Mouse (Mus musculus) gastrocnemius, postnatal 10 days (tissue): Measurements from ENCODE around the gene Cdc16. TPM values are rescaled to one million over a fixed set of nuclear protein-coding genes. Genes with fewer than 3 reads are reported as not detected.
"Not testable (repeated sequence)": the region's sequence is repeated elsewhere in the genome, so short reads cannot be mapped to it uniquely, and the experiment has no call there.

ENCODE experiments used
- DNase-seq: peaks from one replicate; pipeline ENCODE4 v3.0.0; 2021; ENCODE audit warnings: mixed read lengths
- long read RNA-seq, 2 experiments: library from polyadenylated mRNA; stranded (forward); transcript quantifications; one replicate each; pipeline ENCODE4 v2.0.0; 2021
- total RNA-seq, 2 experiments: library from RNA; stranded (reverse); gene quantifications; 2 replicates each; pipeline ENCODE4 v1.2.3; 2021

Gene Cdc16
- total RNA-seq: 10 to 100 TPM; 41.8 to 46.6 TPM
- long read RNA-seq, experiment 1, transcript Cdc16-201 (18 exons, 2,301 nt): major isoform, 79 of 95 reads
- long read RNA-seq, experiment 1, partial matches to known transcripts: 4 of 95 reads
- long read RNA-seq, experiment 1, other reads (novel, unspliced or antisense): 12 of 95 reads
- long read RNA-seq, experiment 2, transcript Cdc16-201 (18 exons, 2,301 nt): major isoform, 65 of 80 reads
- long read RNA-seq, experiment 2, partial matches to known transcripts: 2 of 80 reads
- long read RNA-seq, experiment 2, other reads (novel, unspliced or antisense): 13 of 80 reads

DNA sequence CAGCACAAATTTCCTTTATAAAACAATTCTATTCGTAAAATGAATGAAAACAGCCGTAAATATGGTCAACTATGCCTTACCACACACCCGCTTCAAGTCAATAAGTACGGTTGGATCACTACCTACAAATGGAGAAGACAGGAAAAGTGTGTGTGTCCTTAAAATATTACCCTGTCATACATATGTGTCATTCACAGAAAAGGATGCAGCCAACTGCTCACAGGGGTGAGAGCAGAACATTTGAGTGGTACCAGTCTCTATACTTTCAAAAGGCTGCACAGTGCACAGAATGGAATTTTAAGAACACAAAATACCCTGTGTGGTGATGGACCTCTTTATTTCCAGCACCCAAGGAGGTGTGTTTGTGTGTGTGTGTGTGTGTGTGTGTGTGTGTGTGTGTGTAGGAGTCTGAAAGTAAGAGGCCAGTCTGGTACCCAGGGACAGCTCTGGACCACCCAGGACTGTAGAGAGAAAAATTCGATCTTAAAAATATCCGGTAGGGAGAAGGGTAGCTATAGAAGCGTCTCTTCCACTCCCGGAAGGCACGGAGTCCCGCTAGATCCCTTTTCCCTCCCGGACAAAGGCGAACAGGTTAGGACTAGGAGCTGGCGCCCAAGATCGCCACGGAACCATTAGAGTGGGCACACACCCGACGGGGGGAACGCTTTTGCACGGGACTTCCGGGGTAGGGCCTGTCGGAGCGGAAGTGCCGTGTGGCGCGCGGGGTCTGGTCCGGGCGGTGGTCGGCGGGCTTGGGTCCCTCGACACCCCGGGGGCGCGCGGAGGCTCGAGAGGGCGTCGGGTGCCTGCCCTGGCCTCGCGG is at the start of gene Cdc16:
Gene Cdc16 (plus strand): TSS at position 695 of the 823 bp plus-strand sequence.
- DNase-seq: peak; percentile 90

GRCm38 (mm10) chr8:13708514-13708913 is 49.0 kb upstream of the Cdc16 start:
- no peak for DNase-seq

- DNase-seq: no peak
Measured at GRCm38 (mm10) chr8:13718980-13719379, 38.5 kb upstream of the Cdc16 start.

- DNase-seq: peak; percentile 56
Measured at GRCm38 (mm10) chr8:13725722-13726121, 31.8 kb upstream of the Cdc16 start.

DNA sequence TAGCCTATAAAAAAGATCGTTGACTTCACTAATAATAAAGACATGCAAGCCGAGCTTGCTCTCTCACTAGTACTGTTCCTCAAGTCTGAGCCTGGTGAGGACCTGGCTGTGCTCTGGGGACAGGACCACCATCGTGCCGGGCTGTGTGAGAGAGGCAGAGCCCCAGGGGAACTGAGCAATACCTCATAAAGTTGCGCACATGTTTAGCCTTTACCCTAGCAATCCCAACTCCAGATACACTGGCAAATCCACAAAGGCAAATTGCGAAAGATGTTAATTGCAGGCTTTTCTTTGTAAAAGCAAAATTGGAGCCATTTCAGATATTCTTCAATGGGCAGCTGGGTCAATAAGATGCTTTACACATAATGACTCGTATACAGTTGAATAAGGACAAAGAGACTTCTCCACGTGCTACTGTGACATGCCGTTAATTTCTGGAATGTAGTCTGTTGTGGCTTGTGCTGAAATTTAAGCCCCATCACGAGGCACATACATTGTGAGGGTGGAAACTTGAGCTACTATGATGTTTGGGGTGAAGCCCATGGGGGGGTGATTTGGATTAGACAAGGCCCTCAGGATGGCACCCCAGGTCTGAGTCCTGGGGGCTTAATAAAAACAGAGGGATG is 29.9 kb upstream of the Cdc16 start:
- no peak for DNase-seq

GRCm38 (mm10) chr8:13740323-13740770 is 17.1 kb upstream of the Cdc16 start:
- DNase-seq: no peak

DNA sequence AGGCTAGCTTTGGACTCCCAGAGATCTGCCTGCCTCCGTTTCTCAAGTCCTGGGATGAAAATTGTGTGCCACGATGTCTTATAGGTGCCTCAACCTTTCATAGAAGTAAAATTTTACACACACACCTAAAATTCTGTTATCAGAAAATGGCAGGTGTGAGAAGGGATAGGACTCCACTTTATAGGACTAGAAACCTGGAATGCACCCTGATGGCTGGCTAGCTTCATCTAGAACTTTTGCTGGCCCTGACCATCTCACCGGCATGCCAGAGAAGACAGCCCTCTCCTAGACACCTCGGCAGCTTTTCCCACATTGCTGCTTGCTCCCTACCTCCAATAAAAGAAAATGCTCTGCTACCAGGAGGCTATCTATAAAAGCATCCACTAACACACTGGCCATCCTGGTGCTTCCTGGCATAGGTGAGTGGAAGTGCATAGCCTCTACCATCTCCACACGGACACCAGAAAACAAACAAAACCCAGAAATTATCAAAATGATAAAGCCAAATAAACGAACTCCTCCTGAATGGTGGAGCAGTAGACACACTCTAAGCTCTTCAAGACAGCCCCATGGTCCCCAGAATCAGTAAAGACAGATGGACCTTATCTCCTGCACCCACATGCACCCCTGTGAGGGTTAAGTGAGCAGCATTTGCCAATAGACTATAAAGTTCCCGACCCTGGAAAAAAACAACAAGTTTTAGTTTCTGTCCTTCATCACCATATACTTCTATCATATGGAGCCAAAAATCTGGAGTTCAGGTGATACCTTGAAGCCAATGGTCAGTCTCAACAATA is 16.5 kb upstream of the Cdc16 start:
- no peak for DNase-seq

GRCm38 (mm10) chr8:13746212-13746611 is 11.3 kb upstream of the Cdc16 start:
- not testable (repeated sequence) for DNase-seq

GRCm38 (mm10) chr8:13747626-13748025 is 9.8 kb upstream of the Cdc16 start:
- DNase-seq: no peak

DNA sequence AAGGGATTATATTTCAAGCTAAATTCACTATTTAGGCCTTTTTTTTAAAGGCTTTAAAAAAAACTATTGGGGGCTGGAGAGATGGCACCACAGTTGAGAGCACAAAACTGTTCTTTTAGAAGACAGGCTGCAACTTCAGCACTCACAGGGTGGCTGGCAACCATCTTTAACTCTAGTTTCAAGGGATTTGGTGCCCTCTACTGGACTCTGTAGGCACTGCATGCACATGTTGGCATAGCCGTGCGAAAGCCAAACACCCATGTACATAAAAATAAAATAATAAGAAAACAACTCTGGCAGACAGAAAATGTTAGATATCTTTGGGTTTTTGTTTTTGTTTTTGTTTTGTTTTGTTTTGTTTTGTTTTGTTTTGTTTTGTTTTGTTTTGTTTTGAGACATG is 3.8 kb upstream of the Cdc16 start:
- peak; percentile 91 for DNase-seq

DNA sequence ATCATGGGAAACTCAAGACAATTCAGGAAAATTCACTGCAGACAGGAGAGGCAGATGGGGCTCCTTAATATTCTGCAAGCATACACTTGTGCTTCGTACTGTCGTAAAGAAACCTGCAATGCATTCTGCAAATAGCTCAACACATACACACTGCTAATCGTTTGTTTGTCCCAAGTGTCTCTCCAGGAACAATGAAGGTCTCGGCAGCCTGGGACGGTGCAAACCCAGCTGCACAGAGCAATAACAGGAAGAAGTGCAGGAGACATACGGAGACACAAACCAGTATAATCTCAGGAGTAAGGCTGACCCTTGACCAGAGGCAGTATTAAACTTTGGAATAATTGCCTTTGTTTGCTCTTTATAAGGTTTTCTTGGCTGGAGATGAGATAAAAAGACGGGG is 996 bp upstream of the Cdc16 start:
- DNase-seq: no peak

DNA sequence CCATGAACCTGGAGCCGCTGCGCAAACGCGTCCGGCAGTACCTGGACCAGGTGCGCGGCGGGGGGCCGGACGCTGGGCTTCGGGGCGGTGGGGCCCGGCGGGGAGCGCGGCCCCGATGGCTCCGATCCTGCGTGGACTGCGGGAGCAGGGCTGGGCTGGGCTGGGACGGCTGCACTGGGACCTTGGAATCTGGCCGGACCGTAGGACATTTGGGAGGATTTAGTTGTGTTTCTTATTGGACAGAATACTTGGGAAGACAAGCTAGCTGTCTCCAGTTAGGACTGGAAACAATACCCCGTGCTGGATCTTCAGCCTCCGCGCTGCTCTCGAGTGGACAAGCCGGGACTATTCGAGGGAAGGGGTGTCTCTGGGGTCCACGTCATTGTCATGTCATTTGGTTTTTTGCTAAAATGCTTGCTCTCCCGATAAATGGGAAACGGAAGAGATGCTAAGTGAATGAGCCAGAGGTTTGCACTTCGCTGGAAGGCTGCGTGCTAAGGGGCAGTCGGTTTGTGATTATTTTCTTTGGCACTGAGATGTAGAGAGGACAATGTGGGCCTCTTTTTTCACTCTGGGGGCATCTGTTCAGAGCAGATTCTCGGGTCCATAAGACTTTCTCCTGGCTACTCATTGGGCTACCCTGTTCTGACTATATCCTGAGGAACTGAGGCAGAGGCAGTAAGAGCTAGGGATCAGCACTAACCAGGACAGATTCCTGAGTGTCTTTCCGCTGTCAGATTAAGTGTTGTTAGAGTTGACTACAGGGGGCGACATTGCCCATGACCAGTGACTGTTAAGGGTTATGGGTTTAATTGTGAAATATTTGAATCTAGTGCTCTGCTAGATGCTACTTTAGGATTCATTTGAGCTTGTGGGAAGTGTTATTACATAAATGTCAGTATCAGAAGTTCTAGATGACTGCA is 590 bp downstream of the Cdc16 start:
- DNase-seq: peak; percentile 24

- no peak for DNase-seq
Measured at GRCm38 (mm10) chr8:13769206-13769605, 11.7 kb downstream of the Cdc16 start.

DNA sequence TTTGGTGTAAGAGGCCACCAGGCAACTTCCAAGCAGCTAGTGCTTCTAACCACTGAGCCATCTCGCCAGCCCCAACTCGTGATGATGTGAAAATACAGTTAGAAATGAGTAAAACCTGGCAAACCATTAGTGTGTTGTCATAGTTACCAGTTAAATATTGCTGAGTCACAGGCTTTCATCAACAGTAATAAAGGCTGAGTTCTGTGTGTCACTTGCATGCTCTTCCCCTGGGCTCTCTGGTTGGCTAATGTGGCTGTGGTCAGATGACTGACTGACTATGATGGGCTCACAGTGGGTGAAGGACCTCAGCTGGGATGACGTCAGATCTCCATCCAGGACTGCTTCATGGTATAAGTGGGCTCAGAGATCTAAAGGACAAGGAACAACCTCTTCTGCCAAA is 23.1 kb downstream of the Cdc16 start:
- DNase-seq: no peak

DNA sequence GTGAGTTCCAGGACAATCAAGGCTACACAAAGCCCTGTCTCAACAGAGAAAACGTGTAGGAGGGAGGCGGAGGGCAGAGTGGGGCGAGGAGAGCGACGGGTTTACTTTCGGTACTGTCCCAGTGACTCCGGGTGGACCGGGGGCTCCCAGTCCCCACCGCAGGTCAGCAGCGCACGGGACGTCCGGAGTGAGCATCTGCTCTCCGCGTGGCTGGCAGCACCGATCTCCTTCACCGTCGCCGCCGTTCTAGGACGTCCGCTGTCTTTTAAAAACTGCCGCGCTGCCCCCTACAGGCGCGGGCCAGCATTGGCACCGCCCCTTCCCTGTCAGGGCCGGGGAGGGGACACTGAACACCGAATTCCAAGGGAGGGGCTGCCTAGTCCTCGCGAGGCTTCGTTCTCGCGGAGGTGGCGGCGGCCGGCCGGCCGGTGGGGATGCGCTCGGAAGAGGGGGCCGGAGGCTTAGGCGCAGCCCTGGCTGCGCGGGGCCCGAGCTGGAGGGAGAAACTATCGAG is 27.8 kb downstream of the Cdc16 start, which contains the start of gene Upf3a:
Gene Upf3a (plus strand): TSS at position 366 of the 514 bp plus-strand sequence.
- DNase-seq: peak; percentile 89

- DNase-seq: peak; percentile 100
Measured at GRCm38 (mm10) chr8:13785764-13786299, 28.4 kb downstream of the Cdc16 start.

- DNase-seq: no peak
Measured at GRCm38 (mm10) chr8:13789606-13790005, 32.1 kb downstream of the Cdc16 start.

- no peak for DNase-seq
Measured at GRCm38 (mm10) chr8:13793097-13793745, 35.7 kb downstream of the Cdc16 start.

GRCm38 (mm10) chr8:13793746-13794101 is 36.2 kb downstream of the Cdc16 start:
- DNase-seq: no peak

- no peak for DNase-seq
Measured at GRCm38 (mm10) chr8:13797676-13798075, 40.2 kb downstream of the Cdc16 start.
